Mouse (Mus musculus) forelimb bud, embryonic 11.5 days (tissue): Measurements from ENCODE around the gene Dynll1.

Experiments used
- DNase-seq: peaks from one replicate; pipeline ENCODE4 v3.0.0-alpha.2; 2012; ENCODE audit warnings: low read depth, low spot score

The Dynll1 gene

DNA sequence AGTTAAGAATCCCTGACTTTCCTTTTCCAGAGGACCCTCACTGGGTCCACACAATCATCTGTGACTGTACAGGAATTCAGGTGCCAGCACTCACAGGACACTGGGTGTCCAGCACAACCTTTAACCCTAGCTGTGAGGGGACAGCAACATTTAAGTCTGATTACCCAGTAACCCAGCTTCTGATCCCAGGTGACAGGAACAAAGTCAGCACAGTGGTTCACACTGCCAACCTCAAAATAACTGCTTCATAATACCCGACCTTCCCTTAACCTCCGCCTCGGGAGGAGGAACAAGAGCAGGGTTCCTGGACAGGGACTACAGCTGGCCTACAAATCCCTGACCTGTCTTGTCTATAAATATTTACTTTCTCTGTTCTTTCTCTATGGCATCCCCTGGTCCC is 32.5 kb downstream of the Dynll1 start:
- DNase-seq: no peak

GRCm38 (mm10) chr5:115267469-115268045 is 33.2 kb downstream of the Dynll1 start:
- no peak for DNase-seq

DNA sequence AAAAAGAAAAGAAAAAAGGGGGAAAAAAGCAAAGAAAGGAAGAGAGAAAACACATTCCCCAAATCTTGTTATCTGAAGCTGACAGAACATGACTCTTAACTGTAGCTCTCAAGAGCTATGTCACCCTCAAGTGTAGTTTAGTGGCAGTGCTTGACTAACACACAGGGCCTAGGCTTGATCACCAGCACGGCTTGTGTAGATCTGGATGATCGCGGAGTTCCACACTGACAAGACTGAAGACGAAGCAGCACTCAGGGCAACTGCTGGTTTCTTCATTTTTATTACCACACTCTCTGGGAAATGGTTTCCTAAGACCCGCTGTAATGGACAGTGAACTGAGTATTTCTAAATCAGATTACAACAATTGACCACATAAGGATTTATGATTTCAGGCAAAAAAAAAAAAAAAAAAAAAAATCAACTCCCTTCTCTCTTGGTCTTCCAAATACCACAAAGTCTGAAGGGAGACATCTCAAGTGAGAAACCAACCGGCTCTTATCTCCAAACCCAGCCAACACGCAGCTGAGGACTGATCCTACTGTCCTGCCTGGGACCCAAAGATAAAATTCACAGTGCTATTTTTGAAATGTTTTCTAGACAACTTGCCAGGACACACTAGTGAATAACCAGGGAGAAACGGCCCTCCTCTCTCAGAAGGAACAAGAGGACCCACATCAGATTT is 33.9 kb downstream of the Dynll1 start:
- DNase-seq: no peak

GRCm38 (mm10) chr5:115266340-115266739 is 34.5 kb downstream of the Dynll1 start:
- no peak for DNase-seq

GRCm38 (mm10) chr5:115262502-115263291 is 38.1 kb downstream of the Dynll1 start:
- DNase-seq: no peak

GRCm38 (mm10) chr5:115261880-115262279 is 38.9 kb downstream of the Dynll1 start:
- no peak for DNase-seq

- DNase-seq: no peak
Measured at GRCm38 (mm10) chr5:115261141-115261540, 39.7 kb downstream of the Dynll1 start.

- DNase-seq: no peak
Measured at GRCm38 (mm10) chr5:115260356-115260755, 40.4 kb downstream of the Dynll1 start.

DNA sequence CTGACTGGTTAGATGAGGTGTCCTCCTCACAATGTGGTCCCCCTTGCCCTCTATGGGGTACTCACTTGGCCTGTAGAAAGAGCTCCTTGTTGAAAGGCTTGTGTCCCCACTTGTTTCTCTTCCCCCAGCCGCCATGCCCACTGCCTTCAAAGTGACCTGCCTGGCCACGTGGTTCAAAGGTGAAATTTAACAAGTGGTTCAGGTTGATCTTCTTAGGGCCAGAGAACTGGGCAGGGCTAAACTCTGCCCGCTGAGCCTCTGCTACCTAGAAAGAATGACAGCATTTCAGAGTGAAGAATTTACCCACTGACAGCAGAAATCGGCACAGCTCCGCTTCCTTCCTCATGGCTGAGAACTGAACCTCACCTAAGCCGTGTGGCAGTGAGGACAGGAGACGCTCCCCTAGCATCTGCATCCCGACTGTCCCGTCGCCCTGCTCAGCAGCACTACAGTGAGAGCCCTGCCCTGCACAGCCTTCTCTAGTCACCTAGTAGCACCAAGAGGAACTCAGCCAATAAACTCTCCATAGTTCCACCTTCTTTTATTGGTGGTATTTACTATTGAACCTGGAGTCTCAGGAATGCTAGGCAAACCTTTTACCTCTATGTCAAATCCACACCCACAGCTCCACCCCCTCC is 43.8 kb downstream of the Dynll1 start:
- no peak for DNase-seq

- DNase-seq: no peak
Measured at GRCm38 (mm10) chr5:115255472-115255871, 45.3 kb downstream of the Dynll1 start.
